In the genomic region with DNA sequence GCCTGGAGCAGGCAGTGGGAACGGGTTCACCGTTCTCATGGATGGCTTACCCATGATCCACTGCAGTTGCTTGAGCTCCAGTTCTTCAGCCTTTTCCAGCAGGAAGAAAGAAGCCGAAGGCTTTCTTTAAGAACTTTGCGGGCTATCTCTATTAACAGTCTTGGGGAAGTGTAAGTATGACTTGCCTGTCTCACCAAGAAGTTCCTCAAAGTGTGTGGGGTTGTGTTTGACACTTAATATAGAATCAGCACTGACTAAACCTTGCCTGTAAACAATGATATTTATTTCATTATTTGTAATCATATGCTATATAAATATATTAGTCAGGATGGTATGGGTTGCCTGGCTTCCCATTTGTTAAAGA, we compare ENCODE assay signal across 26 mouse cellular contexts. TPM values are rescaled to one million over a fixed set of nuclear protein-coding genes. Genes with fewer than 3 reads are reported as not detected.
DNase-seq lines count a peak whose midpoint lies in the region; ATAC-seq lines count a peak whose summit lies in the region.
"Had no signal": no experiment of that assay in that cellular context is flagged by ENCODE, and none has a peak within 500 bp of the region (broad histone marks: within the 10 kb centered on the region; RNA-seq: fewer than 3 reads in every experiment).

No protein-coding gene starts in this region.

- H3K4me2 ChIP-seq in midbrain, embryonic 11.5 days: no peak overlapping the region
- H3K4me2 ChIP-seq in midbrain, embryonic 15.5 days: no peak overlapping the region
- H3K4me2 ChIP-seq: forebrain, embryonic 13.5 days; heart, embryonic 12.5 days; heart, embryonic 15.5 days; hindbrain, embryonic 13.5 days; intestine, embryonic 15.5 days had no signal

- H3K4me1 ChIP-seq in midbrain, embryonic 11.5 days (ENCODE audit: control insufficient read depth, insufficient read depth, low read length): no peaks in the 10 kb centered on the region
- H3K4me1 ChIP-seq in midbrain, embryonic 15.5 days: no peaks in the 10 kb centered on the region
- H3K4me1 ChIP-seq: forebrain, embryonic 10.5 days; forebrain, embryonic 13.5 days; heart, embryonic 12.5 days; heart, embryonic 15.5 days; hindbrain, embryonic 10.5 days; hindbrain, embryonic 13.5 days; intestine, embryonic 15.5 days had no signal

- H3K9ac ChIP-seq in midbrain, embryonic 11.5 days (ENCODE audit: low read length): no peak overlapping the region
- H3K9ac ChIP-seq in midbrain, embryonic 15.5 days: no peak overlapping the region
- H3K9ac ChIP-seq: forebrain, embryonic 13.5 days; heart, embryonic 12.5 days; heart, embryonic 15.5 days; hindbrain, embryonic 13.5 days; intestine, embryonic 15.5 days had no signal

- H3K4me3 ChIP-seq in midbrain, embryonic 11.5 days (ENCODE audit: low read depth, low read length): no peak overlapping the region
- H3K4me3 ChIP-seq in midbrain, embryonic 15.5 days: no peak overlapping the region
- H3K4me3 ChIP-seq: forebrain, embryonic 10.5 days; forebrain, embryonic 13.5 days; gastrocnemius, adult 2 months; heart, embryonic 12.5 days; heart, embryonic 15.5 days; hindbrain, embryonic 10.5 days; hindbrain, embryonic 13.5 days; intestine, embryonic 15.5 days had no signal

- H3K27ac ChIP-seq in midbrain, embryonic 11.5 days (ENCODE audit: low read depth, low read length): no peak overlapping the region
- H3K27ac ChIP-seq in midbrain, embryonic 15.5 days: no peak overlapping the region
- H3K27ac ChIP-seq: forebrain, embryonic 10.5 days; forebrain, embryonic 13.5 days; gastrocnemius, adult 2 months; heart, embryonic 15.5 days; hindbrain, embryonic 10.5 days; hindbrain, embryonic 13.5 days; intestine, embryonic 15.5 days had no signal

- no peak for ATAC-seq in midbrain, embryonic 11.5 days (ENCODE audit: low FRiP score)
- no peak for ATAC-seq in midbrain, embryonic 15.5 days (replicated peaks)
- ATAC-seq in common myeloid progenitor, adult 5-6 weeks (replicated peaks; ENCODE audit: low read depth, poor library complexity, severe bottlenecking): peak; percentile 49; the same call in 1 of the 2 replicates
- peak; percentile 69 for ATAC-seq in megakaryocyte, adult 5-6 weeks (ENCODE audit: poor library complexity, severe bottlenecking)
- ATAC-seq: forebrain, embryonic 13.5 days; forebrain, embryonic 16.5 days; hindbrain, embryonic 16.5 days; intestine, embryonic 15.5 days had no signal

- H3K27me3 ChIP-seq in midbrain, embryonic 11.5 days (ENCODE audit: control insufficient read depth, insufficient read depth, low read length): no peaks in the 10 kb centered on the region
- no peaks in the 10 kb centered on the region for H3K27me3 ChIP-seq in midbrain, embryonic 15.5 days (replicated peaks)
- H3K27me3 ChIP-seq: forebrain, embryonic 13.5 days; heart, embryonic 12.5 days; hindbrain, embryonic 13.5 days; intestine, embryonic 15.5 days had no signal

- H3K36me3 ChIP-seq in midbrain, embryonic 11.5 days (ENCODE audit: control insufficient read depth, insufficient read depth, low read length): no peaks in the 10 kb centered on the region
- H3K36me3 ChIP-seq in midbrain, embryonic 15.5 days (replicated peaks): no peaks in the 10 kb centered on the region
- H3K36me3 ChIP-seq: forebrain, embryonic 10.5 days; heart, embryonic 12.5 days; heart, embryonic 15.5 days; hindbrain, embryonic 10.5 days; hindbrain, embryonic 13.5 days; intestine, embryonic 15.5 days had no signal

- WGBS in midbrain, embryonic 11.5 days: 91% methylated on average over 4 of the region's 4 CpGs
- WGBS in midbrain, embryonic 15.5 days: 89% methylated on average over 4 of the region's 4 CpGs

- no peaks in the 10 kb centered on the region for H3K9me3 ChIP-seq in midbrain, embryonic 11.5 days (ENCODE audit: control insufficient read depth, low read length)
- H3K9me3 ChIP-seq in midbrain, embryonic 15.5 days: no peaks in the 10 kb centered on the region
- H3K9me3 ChIP-seq: forebrain, embryonic 10.5 days; forebrain, embryonic 13.5 days; heart, embryonic 12.5 days; heart, embryonic 15.5 days; hindbrain, embryonic 10.5 days; hindbrain, embryonic 13.5 days; intestine, embryonic 15.5 days had no signal

- DNase-seq in midbrain, embryonic 11.5 days (ENCODE audit: low spot score, missing footprints): peak; percentile 23
- DNase-seq in frontal cortex, postnatal 25 days (ENCODE audit: low spot score in 2 of 2): no peak
- no peak for DNase-seq in left cerebral cortex, adult 11 months (ENCODE audit: low spot score)
- DNase-seq: adrenal gland, adult 8-10 months; adrenal gland, postnatal 25 days; B cell, adult 2 months; cerebellum, adult 11 months; cerebellum, adult 2 months; cerebellum, adult 9-11 months; cerebellum, postnatal 25 days; gastrocnemius, adult 2 months; gastrocnemius, postnatal 14 days; heart, postnatal 10 days had no signal

RNA-seq across cellular contexts. Expression of a gene that starts 11.1 kb away (rescaled TPM):
- 4.6 and 6.1 TPM in 2 replicates for polyA plus RNA-seq in midbrain, embryonic 11.5 days (2014; fragmentation: Nextera tagmentation; extraction: Ambion mirVana)
- polyA plus RNA-seq in midbrain, embryonic 15.5 days (2015; fragmentation: Nextera tagmentation; extraction: Ambion mirVana): 1.8 and 2.9 TPM in 2 replicates
- 1.9 and 3.0 TPM in 2 replicates for total RNA-seq in common myeloid progenitor, adult 5-6 weeks (2017)
- total RNA-seq in megakaryocyte, adult 5-6 weeks (2015): 0.84 and 1.5 TPM in 2 replicates
- 2.7 and 3.0 TPM in 2 replicates for total RNA-seq in megakaryocyte, adult 5-6 weeks (2017)
- total RNA-seq: MEL had no signal

RNA-seq across cellular contexts. Expression of a gene that starts 23.4 kb away (rescaled TPM):
- 2.0 and 3.2 TPM in 2 replicates for polyA plus RNA-seq in midbrain, embryonic 11.5 days (2014; fragmentation: Nextera tagmentation; extraction: Ambion mirVana)
- 5.2 and 5.3 TPM in 2 replicates for polyA plus RNA-seq in midbrain, embryonic 15.5 days (2015; fragmentation: Nextera tagmentation; extraction: Ambion mirVana)
- total RNA-seq in common myeloid progenitor, adult 5-6 weeks (2017): 1.5 and 2.1 TPM in 2 replicates
- 0.16 and 0.41 TPM in 2 replicates for total RNA-seq in megakaryocyte, adult 5-6 weeks (2015)
- total RNA-seq in megakaryocyte, adult 5-6 weeks (2017): 0.28 and 0.44 TPM in 2 replicates
- total RNA-seq: MEL had no signal

Comparison
In these comparisons a context has a peak if more than half of its experiments do, and no peak if none do; other contexts are left out.
1. ATAC-seq: peak in common myeloid progenitor, adult 5-6 weeks (single experiment) and megakaryocyte, adult 5-6 weeks (single experiment); none in midbrain, embryonic 11.5 days (single experiment) and midbrain, embryonic 15.5 days (single experiment).